Mouse (Mus musculus): ENCODE measurements at regions not wholly inside any gene's neighbourhood (a gene's known extent, or its start where the extent isn't known, plus 50 kb on each side); places are given as distances from the start of the nearest gene placed in this dataset.

- TF ChIP-seq CTCF (IDR thresholded peaks at IDR 0.05): no peak
- ATAC-seq (no peak), DNase-seq (ENCODE audit: low read depth, low spot score) (no peak)
- ChIA-PET CTCF (no interaction called here), POLR2A (no interaction called here)
- no peaks in the 10 kb centered on the region for H3K27me3 ChIP-seq
- in situ Hi-C loops (cut with MboI; ENCODE audit: low pct_unique_long_range_greater_than_20kb): no loop called here
Measured at GRCm38 (mm10) chr4:70709126-70709689, 174.4 kb upstream of the Megf9 start.

- ChIA-PET CTCF (no interaction called here), POLR2A (no interaction called here)
- TF ChIP-seq CTCF (IDR thresholded peaks at IDR 0.05): no peak
- in situ Hi-C loops (cut with MboI; ENCODE audit: low pct_unique_long_range_greater_than_20kb): no loop called here
- no peaks in the 10 kb centered on the region for H3K27me3 ChIP-seq
- ATAC-seq (no peak), DNase-seq (ENCODE audit: low read depth, low spot score) (no peak)
Measured at GRCm38 (mm10) chr4:70705128-70705752, 170.4 kb upstream of the Megf9 start.

GRCm38 (mm10) chr4:70700894-70701293 is 166.1 kb upstream of the Megf9 start:
- DNase-seq (ENCODE audit: low read depth, low spot score) (no peak), ATAC-seq (no peak)
- ChIA-PET CTCF (no interaction called here), POLR2A (no interaction called here)
- in situ Hi-C loops (cut with MboI; ENCODE audit: low pct_unique_long_range_greater_than_20kb): no loop called here
- no peak for TF ChIP-seq CTCF (IDR thresholded peaks at IDR 0.05)
- H3K27me3 ChIP-seq: no peaks in the 10 kb centered on the region

GRCm38 (mm10) chr4:70664181-70664580 is 129.4 kb upstream of the Megf9 start:
- no peak for ATAC-seq
- CTCF ChIA-PET: no interaction called here
- DNase-seq (ENCODE audit: low read depth, low spot score): no peak
- in situ Hi-C loops (cut with MboI; ENCODE audit: low pct_unique_long_range_greater_than_20kb): no loop called here
- POLR2A ChIA-PET: no interaction called here
- H3K27me3 ChIP-seq: no peaks in the 10 kb centered on the region
- TF ChIP-seq CTCF (IDR thresholded peaks at IDR 0.05): no peak

DNA sequence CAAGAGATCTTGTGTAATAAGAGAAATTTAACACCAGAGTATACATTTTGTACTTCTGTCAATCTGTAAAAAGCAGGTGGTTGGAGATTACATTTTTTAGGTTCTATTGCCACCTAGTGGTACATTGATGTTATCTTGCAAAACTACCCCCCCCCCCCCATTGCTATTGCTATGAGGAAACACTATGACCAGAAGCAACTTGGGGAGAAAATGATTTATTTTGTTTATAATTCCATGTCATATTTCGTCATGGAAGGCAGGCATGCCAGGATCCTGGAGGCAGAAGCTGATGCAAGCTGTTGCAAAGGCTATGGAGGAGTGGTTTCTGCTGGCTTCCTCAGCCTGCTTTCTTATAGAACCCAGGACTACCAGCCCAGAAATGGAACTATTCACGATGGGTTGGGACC is 86.6 kb upstream of the Megf9 start:
- H3K27me3 ChIP-seq: no peaks in the 10 kb centered on the region
- no peak for ATAC-seq
- DNase-seq (ENCODE audit: low read depth, low spot score): no peak
- in situ Hi-C loops (cut with MboI; ENCODE audit: low pct_unique_long_range_greater_than_20kb): no loop called here
- ChIA-PET CTCF (no interaction called here), POLR2A (no interaction called here)
- TF ChIP-seq CTCF (IDR thresholded peaks at IDR 0.05): no peak

DNA sequence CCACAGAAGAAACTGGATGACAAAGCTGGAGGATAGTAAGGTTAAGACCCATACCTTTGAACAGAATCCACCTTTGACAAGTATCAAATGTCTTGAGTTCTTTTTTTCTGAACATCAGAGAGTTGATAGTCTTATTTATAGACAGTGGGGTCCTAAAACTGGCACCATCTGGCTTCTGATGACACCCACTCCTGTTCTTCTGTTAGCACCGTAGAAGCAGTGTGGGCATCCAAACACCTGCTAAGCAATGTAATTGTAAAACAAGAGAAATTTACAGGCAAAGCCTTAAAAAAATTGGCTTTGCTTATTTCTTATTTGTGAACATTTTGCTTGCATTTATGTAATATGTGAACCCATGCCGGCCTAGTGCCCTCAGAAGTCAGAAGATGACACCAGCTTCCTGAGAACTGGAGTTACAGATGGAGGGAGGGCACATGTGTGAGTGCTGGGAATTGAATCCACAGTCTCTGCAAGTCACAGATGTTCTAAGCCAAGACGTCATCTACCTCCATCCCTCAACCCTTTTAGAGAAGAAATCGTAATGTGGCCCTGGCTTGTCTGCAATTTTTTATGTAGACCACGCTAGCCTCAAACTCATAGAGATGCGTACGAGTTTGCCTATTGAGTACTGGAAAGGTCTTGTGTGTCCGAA is 85.0 kb upstream of the Megf9 start:
- no peak for DNase-seq (ENCODE audit: low read depth, low spot score)
- ChIA-PET POLR2A (no interaction called here), CTCF (no interaction called here)
- in situ Hi-C loops (cut with MboI; ENCODE audit: low pct_unique_long_range_greater_than_20kb): no loop called here
- TF ChIP-seq CTCF (IDR thresholded peaks at IDR 0.05): no peak
- no peaks in the 10 kb centered on the region for H3K27me3 ChIP-seq
- no peak for ATAC-seq

GRCm38 (mm10) chr4:70615794-70616193 is 81.0 kb upstream of the Megf9 start:
- POLR2A ChIA-PET: no interaction called here
- H3K27me3 ChIP-seq: no peaks in the 10 kb centered on the region
- CTCF ChIA-PET: no interaction called here
- DNase-seq (ENCODE audit: low read depth, low spot score) (no peak), ATAC-seq (no peak)
- in situ Hi-C loops (cut with MboI; ENCODE audit: low pct_unique_long_range_greater_than_20kb): no loop called here
- TF ChIP-seq CTCF (IDR thresholded peaks at IDR 0.05): no peak

- no peaks in the 10 kb centered on the region for H3K27me3 ChIP-seq
- ATAC-seq: no peak
- CTCF ChIA-PET: no interaction called here
- POLR2A ChIA-PET: no interaction called here
- in situ Hi-C loops (cut with MboI; ENCODE audit: low pct_unique_long_range_greater_than_20kb): no loop called here
- DNase-seq (ENCODE audit: low read depth, low spot score): no peak
- no peak for TF ChIP-seq CTCF (IDR thresholded peaks at IDR 0.05)
Measured at GRCm38 (mm10) chr4:70614411-70614810, 79.6 kb upstream of the Megf9 start.

GRCm38 (mm10) chr4:70603209-70603852 is 68.5 kb upstream of the Megf9 start:
- no peak for ATAC-seq
- DNase-seq (ENCODE audit: low read depth, low spot score): no peak
- ChIA-PET POLR2A (interaction anchor here (0.6 kb wide), 1 partner anchor 113 kb away, joined by 3 read pairs; no protein-coding TSS in a partner anchor), CTCF (no interaction called here)
- in situ Hi-C loops (cut with MboI; ENCODE audit: low pct_unique_long_range_greater_than_20kb): no loop called here
- H3K27me3 ChIP-seq: peaks cover 14% of the 10 kb centered on the region
- peak; percentile 62 for TF ChIP-seq CTCF (IDR thresholded peaks at IDR 0.05)

DNA sequence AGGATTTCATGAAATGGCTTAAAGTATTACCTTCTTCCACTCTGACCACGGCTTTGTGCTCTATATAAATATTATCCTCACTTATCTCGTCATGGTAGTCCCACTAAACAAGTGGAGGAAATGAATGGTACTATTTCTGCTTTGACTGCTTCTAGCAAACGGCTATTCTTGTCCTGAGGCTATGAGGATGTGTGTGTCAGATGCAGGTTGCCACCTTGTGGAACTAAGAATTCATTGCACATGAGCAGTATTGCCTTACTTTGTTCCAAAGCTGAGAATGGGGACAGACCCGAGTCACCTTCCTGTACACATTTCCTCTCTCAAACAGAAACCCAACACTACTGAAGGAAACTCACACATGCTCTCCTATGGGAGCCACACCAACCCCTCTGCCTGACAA is 66.5 kb upstream of the Megf9 start:
- ATAC-seq (no peak), DNase-seq (ENCODE audit: low read depth, low spot score) (no peak)
- ChIA-PET CTCF (interaction anchor here (1.5 to 2.9 kb wide), 2 partner anchors 20 to 150 kb away, joined by 3 to 8 read pairs; no protein-coding TSS in a partner anchor), POLR2A (no interaction called here)
- H3K27me3 ChIP-seq: peaks cover 11% of the 10 kb centered on the region
- in situ Hi-C loops (cut with MboI; ENCODE audit: low pct_unique_long_range_greater_than_20kb): no loop called here
- peak; percentile 14 for TF ChIP-seq CTCF (IDR thresholded peaks at IDR 0.05)
